ENCODE assay signal across 9 mouse cellular contexts in genomic region chr1:36079679-36080078, GRCm38 (mm10). TPM values are rescaled to one million over a fixed set of nuclear protein-coding genes. Genes with fewer than 3 reads are reported as not detected.
DNase-seq lines count a peak whose midpoint lies in the region; ATAC-seq lines count a peak whose summit lies in the region.
"Had no signal": no experiment of that assay in that cellular context is flagged by ENCODE, and none has a peak within 500 bp of the region (broad histone marks: within the 10 kb centered on the region; RNA-seq: fewer than 3 reads in every experiment).

No protein-coding gene starts in this region.

- H3K4me2 ChIP-seq in kidney, embryonic 15.5 days = peak overlapping the region; percentile 21; the same call in 1 of the 2 replicates
- H3K4me2 ChIP-seq in stomach, embryonic 16.5 days (ENCODE audit: low read depth, low read length) = no peak overlapping the region

- peak overlapping the region; percentile 88 for H3K27ac ChIP-seq in kidney, embryonic 15.5 days
- H3K27ac ChIP-seq in stomach, embryonic 16.5 days (ENCODE audit: low read length) = 0 out of 2 replicates have a peak overlapping the region, but pooled peaks have one; percentile 47

- no peaks in the 10 kb centered on the region for H3K27me3 ChIP-seq in kidney, embryonic 15.5 days
- H3K27me3 ChIP-seq in stomach, embryonic 16.5 days (ENCODE audit: control insufficient read depth, insufficient read depth, low read length) = no peaks in the 10 kb centered on the region

- H3K4me3 ChIP-seq in kidney, embryonic 15.5 days (replicated peaks) = no peak overlapping the region
- H3K4me3 ChIP-seq in stomach, embryonic 16.5 days (replicated peaks; ENCODE audit: low read length) = no peak overlapping the region

- 7% methylated on average over 8 of the region's 8 CpGs for WGBS in kidney, embryonic 15.5 days
- WGBS in stomach, embryonic 16.5 days = 45% methylated on average over 8 of the region's 8 CpGs

- peaks cover 82% of the 10 kb centered on the region for H3K4me1 ChIP-seq in kidney, embryonic 15.5 days
- H3K4me1 ChIP-seq in stomach, embryonic 16.5 days (ENCODE audit: control insufficient read depth, insufficient read depth, low read length) = peaks cover 48% of the 10 kb centered on the region

- H3K9me3 ChIP-seq in kidney, embryonic 15.5 days (replicated peaks) = no peaks in the 10 kb centered on the region
- no peaks in the 10 kb centered on the region for H3K9me3 ChIP-seq in stomach, embryonic 16.5 days (replicated peaks; ENCODE audit: control insufficient read depth, low read length)

- H3K36me3 ChIP-seq in kidney, embryonic 15.5 days = peaks cover 40% of the 10 kb centered on the region
- H3K36me3 ChIP-seq in stomach, embryonic 16.5 days (ENCODE audit: control insufficient read depth, insufficient read depth, low read length) = peaks cover 6% of the 10 kb centered on the region; the same call in 1 of the 2 replicates

- H3K9ac ChIP-seq in kidney, embryonic 15.5 days = no peak overlapping the region
- H3K9ac ChIP-seq in stomach, embryonic 16.5 days (ENCODE audit: low read length) = no peak overlapping the region

- DNase-seq in adrenal gland, postnatal 14 days = peak; percentile 48
- no peak for DNase-seq in adrenal gland, postnatal 36 days
- peak; percentile 49 for DNase-seq in ovary, adult 18-20 months (ENCODE audit: low spot score)
- no peak for DNase-seq in ovary, postnatal 14 days (ENCODE audit: low spot score)
- DNase-seq in layer of hippocampus, postnatal 10 days (ENCODE audit: low spot score in 2 of 2) = no peak
- DNase-seq: gastrocnemius, postnatal 10 days had no signal

- peak; percentile 80 for ATAC-seq in kidney, embryonic 15.5 days (replicated peaks; ENCODE audit: low FRiP score)
- no peak for ATAC-seq in stomach, embryonic 16.5 days (ENCODE audit: insufficient read depth, low FRiP score)
- no peak for ATAC-seq in CD4-positive, CD25-positive, alpha-beta regulatory T cell, adult 4 months

RNA-seq across cellular contexts. Expression of gene Hs6st1, which starts 11.5 kb away (rescaled TPM):
- total RNA-seq in adrenal gland, postnatal 14 days (2021) = 71.6 and 89.0 TPM in 2 replicates
- 100 to 1,000 TPM in 1 of 2 experiments, 10 to 100 TPM in 1; 63.7 to 140 TPM for total RNA-seq in adrenal gland, postnatal 36 days (2021)
- 7.2 and 7.5 TPM in 2 replicates for polyA plus RNA-seq in kidney, embryonic 15.5 days (2015; fragmentation: Nextera tagmentation; extraction: Ambion mirVana)
- 4.8 and 5.2 TPM in 2 replicates for polyA plus RNA-seq in stomach, embryonic 16.5 days (2015; fragmentation: Nextera tagmentation; extraction: Ambion mirVana)
- 1 to 10 TPM; 4.3 to 4.7 TPM for polyA plus RNA-seq in CD4-positive, CD25-positive, alpha-beta regulatory T cell, adult 4 months (2017; shearing (Covaris generic))
- 10 to 100 TPM; 52.2 to 52.9 TPM for total RNA-seq in layer of hippocampus, postnatal 10 days (2021)

Comparison
In these comparisons a context has a peak if more than half of its experiments do, and no peak if none do; other contexts are left out.
1. DNase-seq: peak in adrenal gland, postnatal 14 days (single experiment) and ovary, adult 18-20 months (single experiment); none in adrenal gland, postnatal 36 days (0 of 2), ovary, postnatal 14 days (single experiment) and layer of hippocampus, postnatal 10 days (0 of 2).